Comparison of ENCODE assay signal across 9 mouse cellular contexts in the genomic region with DNA sequence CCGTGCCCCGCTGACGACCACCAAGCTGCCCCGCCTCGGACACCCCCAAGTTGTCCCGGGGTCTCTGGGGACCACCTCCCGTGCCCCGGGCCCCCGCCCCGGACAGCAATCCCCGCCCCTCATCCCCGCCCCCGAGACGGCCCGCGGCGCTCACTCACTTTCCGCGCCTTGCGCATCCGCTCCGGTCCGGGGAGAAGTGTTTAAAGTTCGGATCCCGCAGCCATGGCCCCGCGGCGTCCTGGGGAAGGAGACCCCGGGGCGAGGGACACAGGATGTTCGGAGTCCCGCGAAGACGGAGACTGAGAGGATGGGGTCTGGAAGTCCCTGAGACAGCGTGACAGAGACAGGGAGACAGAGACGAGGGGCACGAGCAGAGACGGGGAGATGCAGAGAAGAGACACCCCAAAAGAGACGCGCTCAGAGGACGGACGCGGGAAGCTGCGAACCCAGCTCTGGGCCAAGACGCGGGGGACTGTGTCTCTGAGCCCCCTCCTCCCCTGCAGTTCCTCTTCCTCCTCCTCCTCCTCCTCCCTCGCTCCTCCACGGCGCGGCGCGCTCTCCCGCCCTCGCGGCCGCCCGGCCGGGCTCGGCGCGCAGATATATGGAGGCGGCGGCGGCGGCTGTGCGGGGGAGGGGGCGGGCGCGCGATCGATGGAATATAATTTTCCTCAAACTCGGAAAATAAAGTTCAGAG. TPM values are rescaled to one million over a fixed set of nuclear protein-coding genes. Genes with fewer than 3 reads are reported as not detected.
A peak's percentile ranks its signal among the peaks of the same experiment; 100 is the strongest.
DNase-seq lines count a peak whose midpoint lies in the region; ATAC-seq lines count a peak whose summit lies in the region.
"Had no signal": no experiment of that assay in that cellular context is flagged by ENCODE, and none has a peak within 500 bp of the region (broad histone marks: within the 10 kb centered on the region; RNA-seq: fewer than 3 reads in every experiment).

Gene Gm4881 (minus strand): TSS at position 238 of the 694 bp plus-strand sequence.

- ATAC-seq in kidney, embryonic 16.5 days (ENCODE audit: low FRiP score, low TSS enrichment) = no peak
- no peak for ATAC-seq in hindbrain, embryonic 16.5 days
- ATAC-seq in midbrain, embryonic 16.5 days = no peak

- H3K4me3 ChIP-seq in kidney, embryonic 16.5 days (ENCODE audit: low read length) = peak within 1 kb of the TSS; percentile 45
- peak within 1 kb of the TSS; percentile 37; the same call in 1 of the 2 replicates for H3K4me3 ChIP-seq in brown adipose tissue, adult 24 weeks (ENCODE audit: insufficient read depth, low read depth, low read length)
- peak within 1 kb of the TSS; percentile 44 for H3K4me3 ChIP-seq in hindbrain, embryonic 16.5 days (ENCODE audit: low read length)
- peak within 1 kb of the TSS; percentile 38 for H3K4me3 ChIP-seq in midbrain, embryonic 16.5 days (ENCODE audit: low read depth, low read length)

- no peak within 1 kb of the TSS for H3K27ac ChIP-seq in kidney, embryonic 16.5 days (ENCODE audit: low read length)
- no peak within 1 kb of the TSS for H3K27ac ChIP-seq in brown adipose tissue, adult 24 weeks (replicated peaks; ENCODE audit: low read depth, low read length)
- H3K27ac ChIP-seq in hindbrain, embryonic 16.5 days (ENCODE audit: low read depth, low read length) = no peak within 1 kb of the TSS
- H3K27ac ChIP-seq in midbrain, embryonic 16.5 days (ENCODE audit: low read length) = no peak within 1 kb of the TSS
- H3K27ac ChIP-seq: macrophage had no signal

- WGBS in kidney, embryonic 16.5 days = under 1% methylated on average over 70 of the region's 72 CpGs
- under 1% methylated on average over 68 of the region's 72 CpGs for WGBS in hindbrain, embryonic 16.5 days
- WGBS in midbrain, embryonic 16.5 days = under 1% methylated on average over 60 of the region's 72 CpGs

- no peak within 1 kb of the TSS for H3K9ac ChIP-seq in kidney, embryonic 16.5 days (replicated peaks; ENCODE audit: low read length)
- peak within 1 kb of the TSS; percentile 59 for H3K9ac ChIP-seq in hindbrain, embryonic 16.5 days (ENCODE audit: low read depth, low read length)
- H3K9ac ChIP-seq in midbrain, embryonic 16.5 days (ENCODE audit: low read depth, low read length) = peak within 1 kb of the TSS; percentile 58

- H3K27me3 ChIP-seq in kidney, embryonic 16.5 days (ENCODE audit: insufficient read depth, low read length) = peaks cover 90% of the 10 kb centered on the region
- peaks cover 78% of the 10 kb centered on the region for H3K27me3 ChIP-seq in hindbrain, embryonic 16.5 days (replicated peaks; ENCODE audit: control insufficient read depth, insufficient read depth, low read length)
- H3K27me3 ChIP-seq in midbrain, embryonic 16.5 days (ENCODE audit: control insufficient read depth, insufficient read depth, low read depth, low read length) = peaks cover 71% of the 10 kb centered on the region

- H3K9me3 ChIP-seq in kidney, embryonic 16.5 days (ENCODE audit: low read length) = no peaks in the 10 kb centered on the region
- H3K9me3 ChIP-seq in hindbrain, embryonic 16.5 days (ENCODE audit: control insufficient read depth, low read length) = no peaks in the 10 kb centered on the region
- H3K9me3 ChIP-seq in midbrain, embryonic 16.5 days (replicated peaks; ENCODE audit: control insufficient read depth, low read length, poor library complexity, severe bottlenecking) = no peaks in the 10 kb centered on the region

- H3K4me2 ChIP-seq in kidney, embryonic 16.5 days (replicated peaks; ENCODE audit: low read depth, low read length) = peak within 1 kb of the TSS; percentile 59
- H3K4me2 ChIP-seq in hindbrain, embryonic 16.5 days (ENCODE audit: low read length) = peak within 1 kb of the TSS; percentile 83
- H3K4me2 ChIP-seq in midbrain, embryonic 16.5 days (ENCODE audit: low read length) = peak within 1 kb of the TSS; percentile 72

- peaks cover 9% of the 10 kb centered on the region for H3K4me1 ChIP-seq in kidney, embryonic 16.5 days (ENCODE audit: insufficient read depth, low read length)
- no peaks in the 10 kb centered on the region for H3K4me1 ChIP-seq in brown adipose tissue, adult 24 weeks (ENCODE audit: control insufficient read depth, insufficient read depth, insufficient read length, low read length)
- peaks cover 18% of the 10 kb centered on the region for H3K4me1 ChIP-seq in hindbrain, embryonic 16.5 days (ENCODE audit: control insufficient read depth, insufficient read depth, low read depth, low read length)
- peaks cover 18% of the 10 kb centered on the region for H3K4me1 ChIP-seq in midbrain, embryonic 16.5 days (ENCODE audit: control insufficient read depth, insufficient read depth, low read length)

- no peaks in the 10 kb centered on the region for H3K36me3 ChIP-seq in kidney, embryonic 16.5 days (ENCODE audit: insufficient read depth, low read length)
- no peaks in the 10 kb centered on the region for H3K36me3 ChIP-seq in hindbrain, embryonic 16.5 days (ENCODE audit: control insufficient read depth, insufficient read depth, low read length)
- H3K36me3 ChIP-seq in midbrain, embryonic 16.5 days (ENCODE audit: control insufficient read depth, insufficient read depth, low read length) = no peaks in the 10 kb centered on the region

- DNase-seq in kidney, postnatal 36 days = no peak
- no peak for DNase-seq in gastrocnemius, postnatal 10 days
- DNase-seq in spleen, postnatal 36 days (ENCODE audit: low spot score in 2 of 2) = no peak
- DNase-seq in ovary, postnatal 10 days (ENCODE audit: low spot score) = no peak

RNA-seq across cellular contexts. Expression of gene Gm4881, which starts in this region (rescaled TPM):
- polyA plus RNA-seq in kidney, embryonic 16.5 days (2015; fragmentation: Nextera tagmentation; extraction: Ambion mirVana) = not detected in 2 replicates
- not detected in 2 replicates for polyA plus RNA-seq in brown adipose tissue, adult 24 weeks (2012; ENCODE audit: insufficient read depth, insufficient read length, missing spikeins)
- polyA plus RNA-seq in hindbrain, embryonic 16.5 days (2015; fragmentation: Nextera tagmentation; extraction: Ambion mirVana) = 4.6 and 5.2 TPM in 2 replicates
- polyA plus RNA-seq in midbrain, embryonic 16.5 days (2015; fragmentation: Nextera tagmentation; extraction: Ambion mirVana) = 3.8 and 4.5 TPM in 2 replicates
- total RNA-seq in gastrocnemius, postnatal 10 days (2021) = not detected
- polyA plus RNA-seq: macrophage had no signal
